Mouse (Mus musculus) embryonic facial prominence, embryonic 11.5 days (tissue): ENCODE measurements around the gene Gap43. TPM values are rescaled to one million over a fixed set of nuclear protein-coding genes. Genes with fewer than 3 reads are reported as not detected.

Source experiments
- ATAC-seq: fragments of 200-750 bp; cut with Nextera tagmentation; replicated peaks from 2 replicates; pipeline ENCODE4 v1.8.0; 2017; ENCODE audit warnings: low read depth; ENCODE audit not compliant: insufficient number of reproducible peaks, low FRiP score, low TSS enrichment
- DNase-seq: peaks from one replicate; pipeline ENCODE4 v3.0.0-alpha.2; 2015; ENCODE audit warnings: low spot score
- H3K27ac ChIP-seq: fragments of 300-500 bp; sonication (generic); replicated peaks from 2 replicates; pipeline ENCODE4 v1.5.1; 2014; ENCODE audit warnings: mild to moderate bottlenecking, low read depth, low read length, control low read depth
- H3K27me3 ChIP-seq: fragments of 300-500 bp; sonication (generic); 2 replicates; pipeline ENCODE4 v1.6.1; 2014; ENCODE audit warnings: mild to moderate bottlenecking, low read length, moderate library complexity, mixed read lengths; ENCODE audit not compliant: control insufficient read depth, insufficient read depth
- H3K36me3 ChIP-seq: fragments of 300-500 bp; sonication (generic); replicated peaks from 2 replicates; pipeline ENCODE4 v1.6.1; 2014; ENCODE audit warnings: low read depth, mild to moderate bottlenecking, low read length, moderate library complexity, mixed read lengths; ENCODE audit not compliant: control insufficient read depth, insufficient read depth
- H3K4me1 ChIP-seq: fragments of 300-500 bp; sonication (generic); 2 replicates; pipeline ENCODE4 v1.6.1; 2014; ENCODE audit warnings: low read length, mixed read lengths; ENCODE audit not compliant: control insufficient read depth, insufficient read depth
- H3K4me2 ChIP-seq: fragments of 300-500 bp; sonication (generic); 2 replicates; pipeline ENCODE4 v1.6.1; 2014; ENCODE audit warnings: low read depth, mild to moderate bottlenecking, control low read depth, low read length, moderate library complexity
- H3K4me3 ChIP-seq: fragments of 300-500 bp; sonication (generic); 2 replicates; pipeline ENCODE4 v1.5.1; 2014; ENCODE audit warnings: low read depth, low read length, control low read depth
- H3K9ac ChIP-seq: fragments of 300-500 bp; sonication (generic); replicated peaks from 2 replicates; pipeline ENCODE4 v1.6.1; 2014; ENCODE audit warnings: mild to moderate bottlenecking, control low read depth, low read length
- H3K9me3 ChIP-seq: fragments of 300-500 bp; sonication (generic); replicated peaks from 2 replicates; pipeline ENCODE4 v1.6.1; 2016; ENCODE audit warnings: mild to moderate bottlenecking, low read length, inconsistent platforms, mixed read lengths; ENCODE audit not compliant: control insufficient read depth
- WGBS: fragments of 180-500 bp; shearing (Covaris S2); extraction: QIAGEN DNeasy Blood & Tissue Kit; methylation state at CpG from one replicate; pipeline ENCODE4 v1.1.7; 2014; 5-methylcytosine and 5-hydroxymethylcytosine counted together
- polyA plus RNA-seq: library from polyadenylated mRNA; unstranded; fragments of >200 nt; fragmentation: Nextera tagmentation; extraction: Ambion mirVana; gene quantifications from 2 replicates; pipeline ENCODE4 v1.2.1, GENCODE M21; 2014

The Gap43 gene
- polyA plus RNA-seq, 1 experiment from 2014 or later: 153 TPM

DNA sequence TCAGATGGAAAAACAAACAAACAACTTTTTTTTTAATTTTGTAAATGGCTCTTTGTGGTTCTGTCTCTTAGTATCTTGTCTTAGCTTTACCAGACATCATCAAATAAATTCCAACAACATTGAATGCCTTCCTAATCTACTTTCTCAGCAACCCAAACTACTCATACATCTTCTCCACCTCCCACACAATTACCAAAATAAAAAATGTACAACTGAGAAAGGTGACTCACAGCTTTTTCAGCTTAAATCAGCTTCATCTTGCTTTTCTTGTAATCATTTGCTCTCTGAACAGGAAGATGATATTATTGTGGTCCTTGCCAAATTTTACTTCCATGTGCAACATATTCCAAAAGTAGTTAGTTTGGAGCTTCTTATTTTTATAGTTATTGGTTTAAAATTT lies 14.9 kb downstream of the Gap43 start:
- ATAC-seq (no peak), DNase-seq (no peak)
- H3K36me3 ChIP-seq: no peaks in the 10 kb centered on the region
- H3K27me3 ChIP-seq: no peaks in the 10 kb centered on the region
- no peak overlapping the region for H3K4me2 ChIP-seq
- no peak overlapping the region for H3K4me3 ChIP-seq
- H3K27ac ChIP-seq: no peak overlapping the region
- H3K9me3 ChIP-seq: no peaks in the 10 kb centered on the region
- no peak overlapping the region for H3K9ac ChIP-seq
- no peaks in the 10 kb centered on the region for H3K4me1 ChIP-seq

DNA sequence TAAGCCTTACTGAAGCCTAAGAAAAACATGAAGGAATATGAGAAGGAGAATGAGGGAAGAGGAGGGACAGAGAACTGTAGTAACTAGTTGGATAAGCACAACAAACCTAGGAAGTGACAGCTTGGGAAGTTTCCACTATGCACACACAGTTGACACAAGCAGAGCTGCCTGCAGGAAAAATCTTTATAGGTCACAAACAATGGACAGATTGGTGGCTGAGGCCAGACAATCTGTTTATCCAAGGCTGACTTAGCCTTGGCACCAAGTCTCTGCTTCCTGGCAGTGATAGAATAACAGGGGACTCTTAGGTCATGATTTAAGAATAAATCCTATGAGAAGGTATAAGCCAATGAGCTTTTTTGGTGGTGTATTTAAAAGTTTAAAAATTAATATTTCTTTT lies 20.6 kb downstream of the Gap43 start:
- Histone ChIP-seq H3K27ac (no peak overlapping the region), H3K4me3 (no peak overlapping the region), H3K9ac (no peak overlapping the region), H3K27me3 (no peaks in the 10 kb centered on the region), H3K4me1 (no peaks in the 10 kb centered on the region), H3K36me3 (no peaks in the 10 kb centered on the region), H3K9me3 (no peaks in the 10 kb centered on the region), H3K4me2 (no peak overlapping the region)
- DNase-seq (no peak), ATAC-seq (no peak)

GRCm38 (mm10) chr16:42319365-42319764 lies 21.1 kb downstream of the Gap43 start:
- Histone ChIP-seq H3K27ac (no peak overlapping the region), H3K4me3 (no peak overlapping the region), H3K9me3 (no peaks in the 10 kb centered on the region), H3K4me2 (no peak overlapping the region), H3K4me1 (no peaks in the 10 kb centered on the region), H3K9ac (no peak overlapping the region), H3K27me3 (no peaks in the 10 kb centered on the region), H3K36me3 (no peaks in the 10 kb centered on the region)
- 86% methylated on average over 5 of the region's 5 CpGs for WGBS
- ATAC-seq (no peak), DNase-seq (no peak)

- no peak overlapping the region for H3K27ac ChIP-seq
- H3K4me3 ChIP-seq: no peak overlapping the region
- ATAC-seq (no peak), DNase-seq (no peak)
- no peaks in the 10 kb centered on the region for H3K27me3 ChIP-seq
- no peaks in the 10 kb centered on the region for H3K9me3 ChIP-seq
- no peak overlapping the region for H3K4me2 ChIP-seq
- 85% methylated on average over 1 of the region's 1 CpGs for WGBS
- no peak overlapping the region for H3K9ac ChIP-seq
- no peaks in the 10 kb centered on the region for H3K4me1 ChIP-seq
- no peaks in the 10 kb centered on the region for H3K36me3 ChIP-seq
Observed at GRCm38 (mm10) chr16:42312125-42312524, 28.3 kb downstream of the Gap43 start.

DNA sequence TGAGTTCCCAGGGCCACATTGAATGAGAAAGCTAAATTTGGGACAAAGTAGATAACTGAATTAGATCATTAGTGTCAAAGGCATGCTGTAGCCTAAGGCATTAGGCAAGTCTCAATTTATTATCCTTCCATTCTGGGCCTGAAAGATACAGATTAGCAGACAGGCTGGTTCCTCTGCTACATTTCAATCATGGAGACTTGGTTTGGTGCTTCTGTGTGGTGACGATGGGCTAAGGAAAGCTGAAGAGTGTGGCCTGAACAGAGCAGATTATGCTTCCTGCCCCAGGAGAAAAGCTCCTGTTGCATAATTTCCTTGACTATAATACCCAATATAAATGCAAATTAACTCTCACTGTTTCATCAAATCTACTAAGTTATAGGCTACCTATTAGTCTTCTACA lies 31.7 kb downstream of the Gap43 start:
- ATAC-seq (no peak), DNase-seq (no peak)
- Histone ChIP-seq H3K4me3 (no peak overlapping the region), H3K36me3 (no peaks in the 10 kb centered on the region), H3K9ac (no peak overlapping the region), H3K4me2 (no peak overlapping the region), H3K27ac (no peak overlapping the region), H3K9me3 (no peaks in the 10 kb centered on the region), H3K4me1 (no peaks in the 10 kb centered on the region), H3K27me3 (no peaks in the 10 kb centered on the region)
- 64% methylated on average over 1 of the region's 1 CpGs for WGBS

GRCm38 (mm10) chr16:42305934-42306701 lies 34.3 kb downstream of the Gap43 start:
- H3K4me1 ChIP-seq: no peaks in the 10 kb centered on the region
- H3K4me3 ChIP-seq: peak overlapping the region; percentile 16
- no peaks in the 10 kb centered on the region for H3K27me3 ChIP-seq
- ATAC-seq (peak; percentile 93), DNase-seq (peak; percentile 80)
- 3% methylated on average over 14 of the region's 14 CpGs for WGBS
- H3K9me3 ChIP-seq: no peaks in the 10 kb centered on the region
- peak overlapping the region; percentile 58 for H3K9ac ChIP-seq
- no peak overlapping the region; the same call in 1 of the 2 replicates for H3K27ac ChIP-seq
- H3K36me3 ChIP-seq: no peaks in the 10 kb centered on the region
- H3K4me2 ChIP-seq: peak overlapping the region; percentile 48

DNA sequence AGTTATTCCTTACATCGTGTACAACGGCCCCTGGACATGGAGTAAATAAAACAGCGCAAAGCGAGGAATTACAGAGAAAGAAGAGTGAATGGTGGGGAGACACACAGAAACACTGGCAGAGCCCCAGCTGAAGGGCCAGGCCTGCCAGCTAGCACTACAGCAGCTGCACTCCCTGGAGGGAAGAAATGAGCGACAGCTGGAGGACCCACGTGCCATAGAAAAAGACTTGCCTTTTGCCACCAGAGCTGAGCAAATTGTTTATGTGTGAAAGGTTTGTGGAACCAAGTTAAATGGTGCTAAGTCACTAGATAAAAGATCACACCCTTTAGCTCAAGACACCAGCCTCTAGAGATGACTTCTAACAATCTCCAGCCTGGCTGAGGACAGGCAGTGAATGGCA lies 37.0 kb downstream of the Gap43 start:
- Histone ChIP-seq H3K4me3 (no peak overlapping the region), H3K9ac (no peak overlapping the region), H3K36me3 (no peaks in the 10 kb centered on the region), H3K27ac (no peak overlapping the region), H3K9me3 (no peaks in the 10 kb centered on the region), H3K27me3 (no peaks in the 10 kb centered on the region), H3K4me1 (no peaks in the 10 kb centered on the region), H3K4me2 (no peak overlapping the region)
- DNase-seq (no peak), ATAC-seq (no peak)
- WGBS: 56% methylated on average over 6 of the region's 6 CpGs

DNA sequence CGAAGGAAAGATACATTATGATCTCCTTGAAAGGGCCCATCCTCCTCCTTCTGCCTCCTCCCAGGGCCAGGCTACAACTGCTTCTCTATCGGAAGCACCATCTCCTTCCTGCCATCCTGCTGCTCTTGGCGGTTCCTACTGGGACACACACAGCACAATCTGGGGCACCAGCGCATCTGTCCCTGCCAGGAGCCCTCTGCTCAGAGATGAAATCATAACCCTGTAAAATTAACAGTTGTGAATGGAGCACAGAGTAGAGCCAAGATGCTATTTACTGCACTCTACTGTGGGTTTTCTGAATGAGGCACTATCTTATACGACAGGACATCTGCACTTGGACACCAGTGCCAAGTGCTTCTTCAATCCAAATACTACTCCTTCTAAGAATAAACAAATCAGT lies 46.0 kb downstream of the Gap43 start:
- ATAC-seq (no peak), DNase-seq (no peak)
- H3K36me3 ChIP-seq: no peaks in the 10 kb centered on the region
- H3K4me1 ChIP-seq: no peaks in the 10 kb centered on the region
- H3K4me2 ChIP-seq: no peak overlapping the region
- no peak overlapping the region for H3K9ac ChIP-seq
- H3K27me3 ChIP-seq: no peaks in the 10 kb centered on the region
- H3K4me3 ChIP-seq: no peak overlapping the region
- H3K27ac ChIP-seq: no peak overlapping the region
- WGBS: 86% methylated on average over 5 of the region's 5 CpGs
- no peaks in the 10 kb centered on the region for H3K9me3 ChIP-seq
